Mouse (Mus musculus) right cerebral cortex, postnatal 36 days (tissue): Measurements from ENCODE around the gene Timm29.

Experiments
- DNase-seq, 2 experiments: peaks; one replicate each; pipeline ENCODE4 v3.0.0; 2022; ENCODE audit warnings: low spot score in 2 of 2, mixed read lengths in 1 of 2

The Timm29 gene

GRCm38 (mm10) chr9:21616232-21616781 is 23.8 kb downstream of the Timm29 start:
- DNase-seq = peak; percentile 78 to 85

GRCm38 (mm10) chr9:21617066-21617465 is 24.5 kb downstream of the Timm29 start:
- DNase-seq = no peak

- DNase-seq = no peak
These were observed 27.7 kb downstream of the Timm29 start for GRCm38 (mm10) chr9:21620229-21620628.

- DNase-seq = no peak
These were observed 30.2 kb downstream of the Timm29 start for GRCm38 (mm10) chr9:21622676-21623075.

GRCm38 (mm10) chr9:21625342-21626339 is 33.1 kb downstream of the Timm29 start:
- DNase-seq = no peak

DNA sequence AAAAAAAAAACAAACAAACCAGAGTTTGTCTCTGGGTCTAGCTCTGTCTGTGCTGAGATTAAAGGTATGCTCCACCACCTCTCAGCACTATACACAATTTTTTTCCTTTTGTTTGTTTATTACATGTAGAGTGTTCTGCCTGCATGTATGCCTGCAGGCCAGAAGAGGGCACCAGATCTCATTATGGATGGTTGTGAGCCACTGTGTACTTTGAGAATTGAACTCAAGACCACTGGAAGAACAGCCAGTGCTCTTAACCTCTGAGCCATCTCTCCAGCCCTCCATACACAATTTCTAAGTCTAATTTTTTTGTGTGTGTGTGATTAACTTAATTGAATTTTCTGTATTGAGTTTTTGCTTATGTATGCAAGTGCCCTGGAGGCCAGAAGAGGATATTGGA is 34.0 kb downstream of the Timm29 start:
- no peak for DNase-seq

GRCm38 (mm10) chr9:21627145-21627795 is 34.7 kb downstream of the Timm29 start:
- DNase-seq = no peak

DNA sequence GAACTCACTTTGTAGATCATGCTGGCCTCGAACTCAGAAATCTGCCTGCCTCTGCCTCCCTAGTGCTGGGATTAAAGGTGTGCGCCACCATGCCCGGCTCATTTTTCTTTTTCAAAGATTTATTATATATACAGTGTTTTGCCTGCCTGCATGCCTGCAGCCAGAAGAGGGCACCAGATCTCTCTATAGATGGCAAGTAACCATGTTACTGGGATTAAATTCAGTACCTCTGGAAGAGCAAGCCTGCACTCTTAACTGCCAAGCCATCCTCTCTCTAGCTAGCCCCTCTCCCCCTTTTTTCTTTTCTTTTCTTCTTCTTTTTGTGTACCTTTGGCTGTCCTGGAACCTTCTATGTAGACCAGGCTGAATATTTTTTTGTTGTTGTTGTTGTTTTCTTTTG is 38.2 kb downstream of the Timm29 start:
- DNase-seq = peak; percentile 42 to 43

DNA sequence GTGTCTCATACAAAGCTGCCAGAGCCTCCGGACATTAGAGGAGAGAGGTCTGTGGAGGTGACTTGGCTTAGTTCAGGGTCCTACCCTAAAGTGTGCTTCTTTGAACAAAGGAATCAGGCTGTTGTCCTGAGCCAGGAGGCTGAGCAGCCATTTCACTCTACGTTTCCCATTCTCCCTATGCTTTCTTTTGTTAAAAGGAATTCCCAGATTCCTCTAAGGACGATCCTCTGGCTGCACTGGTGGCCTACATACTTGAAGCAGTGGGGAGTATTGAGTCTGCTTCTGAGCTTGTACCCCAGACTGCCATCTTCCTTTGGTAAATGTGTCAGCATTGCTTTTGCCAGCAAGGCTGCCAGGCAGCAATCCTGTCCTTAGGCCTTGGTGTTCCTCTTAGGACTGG is 40.6 kb downstream of the Timm29 start:
- DNase-seq = no peak

GRCm38 (mm10) chr9:21635639-21636038 is 43.1 kb downstream of the Timm29 start:
- DNase-seq = no peak

- DNase-seq = no peak
These were observed 46.5 kb downstream of the Timm29 start for GRCm38 (mm10) chr9:21639031-21639430.
